Mouse (Mus musculus) kidney, adult 9 months (tissue): ENCODE measurements around the gene Peak1.

Source experiments
- DNase-seq: peaks from one replicate; pipeline ENCODE4 v3.0.0; 2022

The Peak1 gene

DNA sequence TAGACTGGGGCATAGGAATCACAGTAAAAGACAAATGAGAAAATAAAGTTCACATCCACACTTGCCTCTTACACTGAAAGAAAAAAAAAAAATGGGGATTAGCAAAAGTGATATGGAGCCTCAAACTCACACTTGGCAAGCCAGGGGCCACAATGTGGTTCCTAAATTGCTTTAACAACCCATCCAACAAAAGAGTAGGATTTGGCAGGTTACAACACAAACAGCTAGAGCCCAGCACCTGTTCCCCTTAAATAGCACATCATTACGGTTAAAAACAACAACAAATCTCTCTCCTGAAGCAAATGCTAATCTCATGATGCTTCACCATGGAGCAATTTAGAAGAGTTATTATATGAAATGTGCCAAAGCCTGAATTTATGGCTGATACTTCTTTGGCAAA is 2.5 kb downstream of the Peak1 start:
- no peak for DNase-seq

DNA sequence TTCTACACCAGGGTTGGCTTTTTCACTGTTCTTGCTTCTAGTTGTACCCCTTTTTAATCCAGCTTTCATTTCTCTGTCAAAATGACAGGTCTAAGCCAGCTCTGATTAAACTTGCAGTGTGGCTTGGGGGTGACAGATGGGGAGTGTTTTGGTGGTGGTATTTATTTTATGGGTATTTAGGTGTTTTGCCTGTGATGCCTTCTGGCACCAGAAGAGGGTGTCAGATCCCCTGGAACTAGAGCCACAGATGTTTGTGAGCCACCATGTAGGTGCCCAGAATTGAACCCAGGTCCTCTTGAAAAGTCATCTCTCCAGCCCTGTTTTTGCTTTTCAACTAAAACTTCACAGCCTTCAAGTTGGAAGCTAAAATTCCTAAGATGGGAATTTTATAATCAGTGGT is 3.5 kb downstream of the Peak1 start:
- DNase-seq: no peak

DNA sequence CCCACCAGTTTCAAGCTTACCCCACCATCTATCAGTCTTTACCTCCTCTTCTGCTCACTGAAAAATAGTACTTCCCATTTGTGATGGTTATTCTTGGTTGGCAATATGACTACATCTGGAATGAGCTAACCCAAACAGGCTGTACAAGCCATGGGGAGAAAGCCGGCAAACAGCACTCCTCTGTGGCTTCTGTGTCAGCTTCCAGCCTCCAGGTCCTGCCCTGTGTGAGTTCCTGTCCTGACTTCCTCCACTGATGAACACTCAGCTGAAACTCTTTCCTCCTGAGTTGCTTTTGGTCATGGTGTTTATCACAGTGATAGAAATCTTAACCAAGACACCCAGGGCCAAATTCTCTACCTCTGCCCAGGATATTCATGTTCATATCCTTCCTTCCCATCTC is 5.2 kb downstream of the Peak1 start:
- DNase-seq: no peak

DNA sequence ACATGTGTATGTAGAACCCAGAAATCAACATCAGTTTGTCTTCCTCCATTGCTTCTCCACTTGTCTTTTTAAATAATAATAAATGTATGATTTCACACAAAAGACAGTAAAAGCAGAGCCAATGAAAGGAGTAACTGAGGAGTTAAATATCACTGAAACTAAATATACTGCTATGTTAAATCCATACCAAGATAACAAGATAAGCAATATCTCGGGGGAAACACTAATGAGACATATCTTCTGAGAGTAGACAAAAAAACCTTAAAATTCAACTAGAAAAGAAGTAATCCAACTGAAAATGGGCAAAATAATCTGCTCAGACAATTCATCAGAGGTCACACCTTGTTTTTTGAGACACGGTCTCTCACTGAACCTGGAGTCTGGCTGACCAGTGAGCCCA is 7.9 kb downstream of the Peak1 start:
- no peak for DNase-seq

DNA sequence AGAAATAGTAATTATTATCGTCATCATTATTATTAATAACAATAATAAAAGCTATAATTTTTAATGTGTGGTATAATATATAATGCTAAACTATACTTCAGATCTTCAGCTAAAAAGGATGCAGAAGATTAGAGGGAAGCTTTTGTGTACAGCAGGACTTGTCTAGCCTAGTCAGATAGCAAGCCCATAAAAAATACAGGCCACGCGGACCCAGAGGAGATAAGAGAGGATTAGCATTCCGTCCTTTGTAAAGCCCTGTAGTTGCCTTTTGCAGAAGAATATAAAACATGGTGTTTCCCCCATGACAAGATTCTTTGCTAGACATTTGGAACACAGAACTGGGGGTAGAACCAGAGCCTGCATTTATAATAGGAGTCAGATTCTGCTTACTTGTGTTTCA is 13.2 kb downstream of the Peak1 start:
- no peak for DNase-seq

DNA sequence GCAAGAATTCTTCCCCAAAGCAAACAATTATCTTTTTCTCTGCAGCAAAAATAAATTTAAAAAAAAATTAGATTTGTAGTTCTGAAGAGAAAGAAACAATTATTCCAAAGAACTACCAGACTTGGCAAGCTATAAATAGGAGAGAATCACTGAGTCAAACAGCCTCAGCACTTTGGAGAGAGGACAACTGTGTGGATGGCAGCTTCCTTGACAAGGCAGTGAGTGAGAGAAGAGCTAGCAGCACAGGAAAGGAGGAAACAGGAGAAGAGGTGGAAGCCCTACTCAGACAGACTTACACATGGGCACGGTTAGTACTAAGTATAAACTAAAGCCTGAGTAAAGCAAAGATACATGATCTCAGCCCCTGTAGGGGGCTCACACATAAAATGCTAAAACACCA is 21.6 kb downstream of the Peak1 start:
- DNase-seq: no peak

DNA sequence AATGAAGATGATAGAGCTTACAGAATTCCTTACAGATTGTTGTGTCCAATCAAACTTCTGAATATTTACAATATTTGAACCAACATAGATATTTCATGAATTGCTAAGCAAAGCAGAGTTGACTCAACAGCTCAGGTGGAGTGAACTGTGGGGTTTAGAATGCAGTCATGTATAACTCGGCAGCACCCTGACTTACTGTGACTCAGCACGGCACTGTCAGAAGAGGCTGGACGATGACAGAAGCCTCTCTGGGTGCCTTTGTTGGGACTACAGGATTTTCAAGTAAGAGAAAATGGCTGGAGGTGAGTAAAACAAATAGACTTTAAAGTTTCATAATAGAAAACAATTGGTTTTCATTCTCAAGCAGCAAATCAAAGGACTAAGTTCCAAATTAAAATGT is 25.0 kb downstream of the Peak1 start:
- DNase-seq: no peak

DNA sequence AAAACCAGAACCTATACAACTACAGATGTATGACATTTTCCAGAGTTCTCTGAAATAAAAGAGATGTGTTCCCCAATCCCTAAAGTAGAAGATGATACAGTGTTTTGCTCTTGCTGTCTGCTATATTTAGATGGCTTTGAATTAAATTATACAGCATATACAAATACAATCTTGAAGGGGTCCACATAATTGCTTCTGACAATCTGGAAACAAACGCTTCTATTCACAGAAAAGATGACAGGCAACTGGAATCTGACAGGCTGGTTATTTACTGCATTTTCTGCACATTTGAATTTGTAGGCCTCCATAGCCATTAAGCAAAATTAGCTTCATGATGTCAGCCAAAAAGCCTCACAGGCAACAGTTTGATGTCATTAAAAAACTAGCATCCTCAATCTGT is 35.1 kb downstream of the Peak1 start:
- no peak for DNase-seq

DNA sequence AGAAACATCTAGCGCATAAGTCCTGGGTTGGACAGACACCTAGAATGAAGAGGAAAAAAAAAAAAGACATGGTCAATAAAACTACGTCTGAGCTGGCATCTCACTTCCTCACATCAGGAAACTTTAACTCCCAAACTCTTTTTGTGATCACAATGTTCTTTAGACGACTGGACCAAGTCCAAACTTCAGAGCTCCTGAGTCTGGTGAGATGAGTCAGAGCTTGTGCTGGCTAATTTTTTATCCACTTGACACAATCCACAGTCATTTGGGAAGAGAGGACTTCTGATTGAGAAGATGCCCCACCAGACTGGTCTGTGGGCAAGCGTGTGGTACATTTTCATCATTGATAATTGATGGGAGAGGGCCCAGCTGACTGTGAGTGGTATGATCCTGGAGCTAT is 43.5 kb downstream of the Peak1 start:
- peak; percentile 71 for DNase-seq

DNA sequence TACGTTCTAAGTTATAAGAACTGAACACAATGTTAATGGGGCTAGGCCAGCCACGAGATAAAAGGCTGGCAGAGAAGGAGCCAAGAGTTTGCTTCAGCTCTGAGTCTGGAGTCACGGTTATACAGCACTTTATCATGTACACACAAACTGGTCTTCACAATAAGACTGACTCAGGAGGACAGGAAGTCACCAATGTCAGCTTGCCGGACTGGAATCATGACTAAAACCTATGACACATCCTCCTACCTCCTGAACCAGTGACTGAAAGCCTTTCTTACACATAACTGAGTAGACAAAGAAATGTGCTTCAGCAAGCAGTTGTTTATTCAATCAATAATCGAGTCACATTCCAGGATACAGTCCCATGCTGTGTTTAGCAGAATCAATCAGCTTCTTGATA is 47.2 kb downstream of the Peak1 start:
- DNase-seq: no peak

DNA sequence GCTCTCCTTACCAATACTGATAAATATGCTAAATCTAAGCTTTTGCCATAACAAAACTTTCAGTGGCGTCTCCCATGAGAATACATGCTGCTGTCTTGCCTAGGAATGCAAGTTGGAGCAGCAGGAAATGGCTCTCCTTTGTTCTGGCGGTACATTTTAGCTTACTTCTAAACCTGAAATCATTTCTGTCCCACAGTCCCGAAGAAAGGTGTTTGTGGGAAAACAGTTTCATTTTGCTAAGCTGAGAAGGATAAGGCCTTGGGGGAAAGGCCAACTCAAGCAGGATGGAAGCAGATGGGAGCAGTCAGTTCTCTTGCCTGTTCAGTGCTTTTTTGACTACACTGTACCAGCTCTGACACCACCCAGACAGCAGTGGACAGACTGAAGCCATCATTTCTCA is 49.1 kb downstream of the Peak1 start:
- no peak for DNase-seq

DNA sequence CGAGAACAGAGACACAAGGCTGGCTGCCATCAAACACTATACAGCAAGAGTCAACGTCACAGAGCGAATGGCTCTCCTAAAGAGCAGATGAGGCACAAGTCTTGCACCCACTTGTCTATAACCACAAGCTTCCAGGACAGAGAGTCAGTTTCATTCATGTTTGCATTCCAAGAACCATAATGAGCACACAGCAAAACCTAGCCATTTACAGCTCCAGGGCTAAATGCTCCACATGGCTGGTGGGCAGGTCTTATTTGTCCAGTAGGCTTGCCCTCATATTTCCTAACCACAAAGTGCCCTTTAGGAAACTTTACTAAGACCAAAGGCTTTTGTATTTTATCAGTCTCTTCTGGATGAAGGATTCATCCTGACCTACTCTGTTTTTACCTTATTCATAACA is 54.6 kb downstream of the Peak1 start:
- DNase-seq: no peak

DNA sequence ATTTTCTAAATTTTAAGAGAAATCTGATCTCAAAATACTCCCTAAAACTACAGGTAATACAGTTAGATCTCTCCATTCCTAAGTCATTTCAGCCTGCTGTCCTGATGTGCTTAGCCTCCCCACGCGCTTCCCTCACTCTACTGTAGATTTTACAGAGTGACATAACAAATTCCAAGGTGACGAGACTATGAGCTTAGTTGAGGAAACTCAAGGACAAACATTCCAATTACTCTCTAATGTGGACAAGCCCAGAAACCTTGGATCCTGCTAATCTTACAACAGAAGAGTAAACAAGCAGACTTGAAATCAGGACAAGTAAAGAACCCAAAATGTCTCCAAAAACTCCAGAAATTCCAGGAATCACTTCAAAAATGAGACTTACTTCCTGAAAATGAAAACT is 58.6 kb downstream of the Peak1 start:
- no peak for DNase-seq

DNA sequence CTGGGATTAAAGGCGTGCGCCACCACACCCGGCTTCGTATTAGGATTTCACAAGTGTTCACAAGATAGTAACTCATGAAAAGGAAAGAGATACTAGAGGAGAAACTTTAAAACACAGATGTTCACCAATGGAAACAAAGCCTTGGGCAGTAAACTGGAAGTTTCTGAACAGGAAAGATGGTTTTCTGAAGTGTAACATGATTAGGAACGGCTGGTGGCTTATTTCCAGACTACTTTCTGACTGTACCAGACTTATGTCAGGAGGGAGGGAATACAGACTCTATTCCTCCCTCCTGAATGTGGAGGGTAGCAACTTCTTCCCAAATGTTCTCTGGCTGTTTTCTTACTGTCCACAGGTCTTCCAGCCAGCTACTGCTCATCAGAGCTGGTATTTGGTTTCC is 62.7 kb downstream of the Peak1 start:
- no peak for DNase-seq

DNA sequence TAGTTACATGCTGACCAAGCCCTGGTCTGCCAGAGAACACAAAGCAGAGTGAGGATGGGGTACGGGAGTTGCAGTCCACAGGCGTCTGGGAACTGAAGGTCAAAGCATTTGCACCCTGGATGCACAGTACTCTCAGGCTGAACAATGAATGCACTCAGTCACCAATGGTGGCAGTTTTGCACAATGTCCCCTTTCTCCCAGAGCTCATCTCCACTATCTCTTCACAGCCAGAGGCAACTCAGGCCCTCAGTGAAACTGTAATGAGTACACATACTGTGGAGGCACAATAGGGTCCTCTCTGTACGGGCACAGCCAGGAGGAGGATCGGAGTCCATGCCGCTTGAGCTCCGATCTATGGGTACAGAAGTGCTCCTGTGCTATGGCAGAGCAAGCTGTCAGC is 71.5 kb downstream of the Peak1 start:
- no peak for DNase-seq

DNA sequence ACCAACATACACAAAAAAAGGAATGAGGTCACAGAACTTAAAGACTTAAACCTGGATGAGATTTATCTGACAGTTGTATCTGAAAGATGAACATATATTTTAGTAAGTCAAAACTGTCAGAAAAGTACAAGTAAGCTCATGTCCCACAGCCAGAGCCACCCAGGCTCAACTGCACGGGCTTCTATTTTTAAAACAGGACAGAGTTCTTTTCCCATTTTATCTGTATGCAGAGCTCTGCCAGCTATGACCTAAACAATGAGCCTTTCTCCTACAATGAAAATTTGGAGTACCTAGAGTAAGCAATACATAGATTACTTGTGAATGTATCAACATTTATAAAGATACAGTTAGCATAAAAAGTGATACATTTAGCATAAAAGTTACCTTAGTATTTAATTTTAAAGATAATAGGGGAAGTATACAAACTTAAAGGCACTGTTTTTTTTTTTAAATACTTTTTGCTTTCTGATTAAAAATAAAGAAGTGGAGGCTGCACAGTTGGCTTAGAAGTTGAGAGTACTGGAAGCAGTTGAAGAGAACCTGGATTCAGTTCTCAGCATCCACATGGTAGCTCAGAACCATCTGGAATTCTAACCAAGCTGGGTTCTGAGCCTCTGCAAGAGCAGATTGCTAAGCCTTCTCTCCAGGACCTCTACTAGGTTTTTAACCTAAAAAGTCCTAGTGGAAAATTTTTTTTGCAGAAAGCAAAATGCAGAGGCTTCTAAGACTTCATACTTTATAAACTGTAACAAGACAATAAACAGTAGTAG is 78.3 kb downstream of the Peak1 start:
- no peak for DNase-seq

DNA sequence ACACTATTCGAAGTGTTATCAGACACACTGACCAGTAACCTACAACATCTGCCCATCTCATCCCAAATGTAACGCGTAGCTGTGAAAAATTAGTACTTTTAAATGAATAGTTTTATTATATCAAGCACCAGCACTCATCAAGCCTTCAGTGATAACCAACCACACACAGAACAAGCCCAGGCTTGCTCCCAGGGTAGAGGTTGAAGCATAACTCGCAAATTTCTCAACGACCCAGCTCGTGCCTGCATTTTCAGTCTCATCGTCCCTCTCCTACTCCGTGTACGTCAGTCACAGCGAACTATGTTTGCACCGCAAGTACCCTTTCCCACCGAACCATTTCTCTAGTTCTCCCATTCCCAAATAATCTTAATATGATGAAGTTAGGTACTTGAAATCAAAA is 83.5 kb downstream of the Peak1 start:
- DNase-seq: no peak

DNA sequence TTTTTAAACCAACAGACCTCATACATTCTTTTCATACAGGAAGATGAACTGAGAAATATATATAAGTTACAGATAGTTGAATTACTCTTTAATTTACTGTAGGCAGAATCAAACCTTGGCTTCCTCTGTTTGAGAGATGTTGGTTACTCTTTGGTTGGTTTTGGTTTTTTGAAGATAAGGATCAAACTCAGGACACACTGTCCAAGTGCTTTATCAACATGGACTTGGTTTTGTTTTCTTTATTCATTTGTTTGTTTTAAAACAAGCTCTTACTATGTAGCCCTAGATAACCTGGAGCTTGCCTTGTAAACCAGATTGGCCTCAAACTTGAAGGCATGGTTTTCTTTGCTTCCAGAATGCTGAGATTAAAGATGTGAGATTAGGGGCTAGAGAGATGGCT is 85.1 kb downstream of the Peak1 start:
- no peak for DNase-seq

DNA sequence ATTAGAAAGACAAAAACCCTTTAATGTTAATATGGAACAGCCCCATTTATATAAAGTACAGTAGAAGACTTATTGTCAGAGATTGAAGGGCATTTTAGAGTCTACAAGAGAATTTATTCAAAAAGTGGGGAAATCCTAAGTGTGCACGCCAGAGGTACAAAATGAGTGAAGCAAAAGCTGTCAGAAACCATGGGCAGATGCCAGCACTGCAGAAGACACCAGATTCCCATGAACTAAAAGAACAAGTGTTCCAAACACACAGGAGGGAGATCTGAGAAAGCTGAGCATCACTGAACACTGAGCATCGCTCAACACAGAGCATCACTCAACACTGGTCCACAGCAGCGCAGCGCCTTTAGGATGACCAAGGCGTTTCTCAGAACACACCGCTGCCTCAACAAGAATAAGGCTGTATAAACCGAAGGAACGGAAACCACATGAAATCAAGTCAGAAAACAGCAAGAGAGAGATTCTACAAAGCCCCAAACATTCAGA is 91.3 kb downstream of the Peak1 start:
- DNase-seq: no peak

DNA sequence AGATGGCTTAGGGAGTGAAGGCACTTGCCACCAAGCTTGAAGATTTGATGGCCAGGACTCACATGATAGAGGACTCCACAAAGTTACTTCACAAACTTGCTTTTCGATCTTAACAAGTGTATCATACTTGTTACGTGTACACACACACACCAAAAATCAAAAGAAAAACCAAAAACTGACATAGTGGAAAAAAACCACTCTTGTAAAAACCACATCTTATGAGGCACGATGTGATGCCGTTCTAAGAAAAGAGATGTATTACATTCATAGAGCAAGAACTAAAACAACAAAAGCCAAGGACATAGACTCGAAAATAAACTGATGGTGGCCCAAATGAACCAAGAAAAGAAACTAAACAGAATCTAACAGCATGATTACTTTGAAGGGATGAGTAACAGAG is 92.1 kb downstream of the Peak1 start:
- DNase-seq: no peak

DNA sequence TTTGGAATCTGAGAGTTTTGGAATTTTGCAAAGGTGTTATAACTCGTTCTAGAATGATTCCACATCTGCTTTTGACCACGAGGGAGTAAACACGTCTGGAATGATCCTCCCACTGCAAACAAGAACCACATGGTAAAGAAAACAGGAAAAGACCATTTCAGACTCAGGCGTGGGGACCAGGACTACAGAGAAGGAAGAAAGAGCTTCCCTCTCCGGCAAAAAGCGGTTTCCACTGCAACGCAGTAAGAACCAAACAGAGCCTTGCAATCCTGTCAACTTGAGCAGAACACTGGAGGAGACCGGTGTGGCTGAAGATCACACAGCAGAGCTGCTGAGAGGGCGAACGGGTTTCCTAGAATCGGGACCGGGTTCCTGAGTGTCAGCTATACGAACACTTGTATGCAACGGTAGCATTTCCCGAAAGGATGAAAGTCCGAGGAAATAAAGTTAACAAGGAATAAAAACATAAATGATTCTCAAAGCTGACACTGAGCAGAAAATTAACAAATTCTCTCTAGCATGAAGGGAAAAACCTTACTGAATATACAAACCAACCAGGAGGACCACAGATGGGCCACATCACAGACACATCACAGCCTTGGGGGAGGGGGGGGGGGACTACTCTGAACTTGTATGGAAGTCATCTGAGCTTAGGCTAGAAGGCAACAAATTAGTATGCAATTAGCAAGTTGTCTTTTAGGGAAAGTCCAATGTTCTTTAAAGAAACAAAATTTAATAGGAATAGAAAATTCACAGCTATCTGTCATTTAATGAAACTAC is 93.1 kb downstream of the Peak1 start:
- DNase-seq: peak; percentile 13

DNA sequence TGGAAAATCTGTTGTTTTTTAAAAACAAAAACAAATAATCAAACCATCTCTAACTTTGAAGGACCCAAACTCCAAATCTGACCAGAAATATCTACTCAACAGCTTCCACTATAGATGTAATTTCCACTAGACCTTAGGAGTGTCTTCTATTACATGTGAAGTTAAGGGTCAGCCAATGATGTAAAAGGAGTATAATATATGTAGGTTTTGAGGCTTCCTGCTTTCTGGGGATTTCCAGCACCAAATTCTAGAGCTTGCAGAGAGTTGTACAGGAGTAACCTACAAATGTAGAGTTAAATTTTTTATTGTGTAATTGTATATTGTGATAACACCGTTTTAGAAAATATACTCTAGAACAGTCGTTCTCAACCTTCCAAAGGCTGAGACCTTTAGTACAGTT is 96.6 kb downstream of the Peak1 start:
- no peak for DNase-seq

DNA sequence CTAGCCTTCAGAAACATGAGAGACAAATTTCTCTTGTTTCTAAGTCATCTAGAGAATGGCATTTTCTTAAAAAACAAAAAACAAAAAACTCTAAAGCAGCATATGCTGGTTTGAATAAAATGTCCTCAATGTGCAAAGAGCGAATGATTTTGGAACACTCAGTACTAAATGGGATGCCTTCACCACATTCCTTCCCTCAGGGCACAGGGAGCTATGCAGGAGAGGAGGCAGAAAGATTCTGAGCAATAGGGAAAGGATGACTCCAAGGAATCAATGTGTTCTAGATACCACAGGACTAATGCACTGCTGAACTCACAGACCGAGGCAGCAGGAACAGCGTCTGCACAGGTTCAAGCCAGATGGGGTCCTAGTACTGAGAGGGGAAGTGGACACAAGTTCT is 103.5 kb downstream of the Peak1 start:
- no peak for DNase-seq

DNA sequence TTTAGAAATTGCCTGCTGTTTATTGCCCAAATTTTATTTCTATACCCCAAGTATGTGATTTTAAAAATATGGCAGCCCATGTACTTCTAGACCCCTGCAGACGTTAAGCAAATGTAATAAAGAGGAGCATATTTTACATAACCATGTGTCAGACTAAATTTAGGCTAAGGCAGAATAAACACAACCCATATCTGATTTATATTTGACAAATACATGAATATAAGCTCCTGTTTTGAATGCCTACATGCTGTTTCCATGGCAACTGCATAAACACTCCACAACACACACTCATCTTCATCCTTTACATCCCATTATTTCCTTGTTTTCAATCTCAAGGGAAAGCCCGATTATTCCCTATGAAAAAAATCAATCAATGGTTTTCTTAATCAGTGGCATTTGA is 108.8 kb downstream of the Peak1 start:
- DNase-seq: no peak

DNA sequence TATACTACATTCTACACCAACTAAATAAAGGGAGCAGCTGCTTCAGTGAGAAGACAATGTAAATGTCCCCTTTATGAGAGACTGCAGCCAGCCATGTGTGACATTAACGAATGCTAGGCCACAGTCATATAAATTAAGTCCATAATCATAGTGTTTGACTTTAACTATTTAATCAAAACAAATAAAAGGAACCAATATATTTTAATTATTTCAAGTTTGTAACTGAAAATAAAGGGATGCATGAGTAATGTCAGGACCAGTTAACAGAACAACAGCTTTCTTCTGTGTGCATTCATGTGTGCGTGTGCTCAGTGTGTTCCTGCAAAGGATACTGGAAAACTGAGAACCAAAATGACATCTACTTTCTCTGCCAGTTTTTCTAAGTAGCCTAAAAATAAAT is 113.3 kb downstream of the Peak1 start:
- no peak for DNase-seq
